Mouse (Mus musculus) macrophage (primary cell): Measurements from ENCODE around the gene Cpne9. TPM values are rescaled to one million over a fixed set of nuclear protein-coding genes. Genes with fewer than 3 reads are reported as not detected.

Experiments used
- H3K27ac ChIP-seq: fragments of 350-480 bp; formaldehyde crosslinking; 2 replicates; pipeline ENCODE4 v1.9.0; 2021
- H3K36me3 ChIP-seq: fragments of 350-480 bp; formaldehyde crosslinking; 2 replicates; pipeline ENCODE4 v1.9.0; 2021; ENCODE audit errors: inconsistent target
- H3K4me3 ChIP-seq: fragments of 350-480 bp; formaldehyde crosslinking; 2 replicates; pipeline ENCODE4 v1.9.0; 2021; ENCODE audit errors: inconsistent target
- H3K79me2 ChIP-seq: fragments of 350-480 bp; formaldehyde crosslinking; 2 replicates; pipeline ENCODE4 v1.9.0; 2021; ENCODE audit errors: inconsistent target
- WGBS: methylation state at CpG from one replicate; pipeline ENCODE4 v1.1.7; 2026; ENCODE audit warnings: inconsistent platforms; ENCODE audit not compliant: missing documents; 5-methylcytosine and 5-hydroxymethylcytosine counted together
- polyA plus RNA-seq: library from polyadenylated mRNA; stranded (reverse); fragments of 250-400 nt; gene quantifications from 3 replicates; pipeline ENCODE4 v1.2.4, GENCODE M21; 2018; ENCODE audit warnings: inconsistent platforms
- total RNA-seq, 78 experiments: library from RNA; depleted of rRNA; stranded (reverse); fragments of 250-400 nt; gene quantifications; 1 replicate in 9 of 78; 2 replicates in 24 of 78; 3 replicates in 43 of 78; 4 replicates in 2 of 78; pipeline ENCODE4 v1.2.4; 2018; ENCODE audit warnings: inconsistent platforms in 56 of 78

The Cpne9 gene
- total RNA-seq (2018; cell fraction: chromatin; rRNA removed), result 1 to 10 TPM in 17 of 26 experiments, under 1 TPM in 9; 0.48 to 8.1 (median 1.6) TPM
- total RNA-seq (2018; cell fraction: cytosol; rRNA removed), result under 1 TPM in 7 of 26 experiments, not detected in 19; 0.07 to 0.22 (median 0.09) TPM
- 10 to 100 TPM in 1 of 26 experiments, 1 to 10 TPM in 13, under 1 TPM in 10, not detected in 2; 0.15 to 12.3 (median 1.1) TPM for total RNA-seq (2018; cell fraction: nucleus; rRNA removed)
- polyA plus RNA-seq, result not detected in 3 replicates

- 12% methylated on average over 37 of the region's 37 CpGs for WGBS
- Histone ChIP-seq H3K4me3 (no peak within 1 kb of the TSS), H3K36me3 (peaks cover 38% of the 10 kb centered on the region), H3K27ac (no peak within 1 kb of the TSS), H3K79me2 (no peaks in the 10 kb centered on the region)
Measured at GRCm38 (mm10) chr6:113282101-113282802, at the start of gene Cpne9. Gene Cpne9 (plus strand): TSS chr6:113282307.

- no peak overlapping the region for H3K4me3 ChIP-seq
- H3K27ac ChIP-seq, result no peak overlapping the region
- 84% methylated on average over 5 of the region's 5 CpGs for WGBS
- H3K36me3 ChIP-seq, result peaks cover 1% of the 10 kb centered on the region; the same call in 1 of the 2 replicates
- peaks cover 23% of the 10 kb centered on the region for H3K79me2 ChIP-seq
Measured at GRCm38 (mm10) chr6:113235141-113235540, 47.0 kb upstream of the Cpne9 start.

- Histone ChIP-seq H3K36me3 (peaks cover 17% of the 10 kb centered on the region; the same call in 1 of the 2 replicates), H3K4me3 (peak within 1 kb of the TSS; percentile 97), H3K27ac (peak within 1 kb of the TSS; percentile 79), H3K79me2 (peaks cover 49% of the 10 kb centered on the region)
- WGBS, result 2% methylated on average over 50 of the region's 55 CpGs
Measured at GRCm38 (mm10) chr6:113237542-113238270, 44.4 kb upstream of the Cpne9 start, which contains the start of gene Mtmr14. Gene Mtmr14 (plus strand): TSS chr6:113237843.

- H3K4me3 ChIP-seq, result peak overlapping the region; percentile 97
- H3K27ac ChIP-seq, result peak overlapping the region; percentile 79
- WGBS, result 3% methylated on average over 6 of the region's 6 CpGs
Measured at GRCm38 (mm10) chr6:113238442-113238841, 43.7 kb upstream of the Cpne9 start.

GRCm38 (mm10) chr6:113242753-113243152 is 39.4 kb upstream of the Cpne9 start:
- H3K79me2 ChIP-seq, result peaks cover 93% of the 10 kb centered on the region
- H3K4me3 ChIP-seq, result no peak overlapping the region
- no peak overlapping the region for H3K27ac ChIP-seq
- H3K36me3 ChIP-seq, result peaks cover 44% of the 10 kb centered on the region
- 100% methylated on average over 1 of the region's 1 CpGs for WGBS

More at GRCm38 (mm10) chr6:113238442-113238841, 43.7 kb upstream of the Cpne9 start:
- peaks cover 24% of the 10 kb centered on the region; the same call in 1 of the 2 replicates for H3K36me3 ChIP-seq
- peaks cover 56% of the 10 kb centered on the region for H3K79me2 ChIP-seq

- Histone ChIP-seq H3K27ac (no peak overlapping the region), H3K4me3 (no peak overlapping the region), H3K36me3 (peaks cover 65% of the 10 kb centered on the region), H3K79me2 (peaks cover 94% of the 10 kb centered on the region)
- WGBS, result 25% methylated on average over 2 of the region's 2 CpGs
Measured at GRCm38 (mm10) chr6:113245585-113245984, 36.5 kb upstream of the Cpne9 start.

GRCm38 (mm10) chr6:113250786-113251185 is 31.3 kb upstream of the Cpne9 start:
- H3K79me2 ChIP-seq, result peaks cover 65% of the 10 kb centered on the region
- 74% methylated on average over 5 of the region's 5 CpGs for WGBS
- H3K27ac ChIP-seq, result no peak overlapping the region
- H3K36me3 ChIP-seq, result peaks cover 84% of the 10 kb centered on the region
- no peak overlapping the region for H3K4me3 ChIP-seq

GRCm38 (mm10) chr6:113251921-113252320 is 30.2 kb upstream of the Cpne9 start:
- peaks cover 91% of the 10 kb centered on the region for H3K36me3 ChIP-seq
- H3K27ac ChIP-seq, result no peak overlapping the region
- H3K4me3 ChIP-seq, result no peak overlapping the region
- peaks cover 54% of the 10 kb centered on the region for H3K79me2 ChIP-seq

- no peak overlapping the region for H3K27ac ChIP-seq
- peaks cover 93% of the 10 kb centered on the region for H3K36me3 ChIP-seq
- H3K4me3 ChIP-seq, result no peak overlapping the region
- H3K79me2 ChIP-seq, result peaks cover 24% of the 10 kb centered on the region; the same call in 1 of the 2 replicates
Measured at GRCm38 (mm10) chr6:113254899-113255298, 27.2 kb upstream of the Cpne9 start.

- no peak overlapping the region for H3K4me3 ChIP-seq
- no peak overlapping the region for H3K27ac ChIP-seq
- no peaks in the 10 kb centered on the region for H3K79me2 ChIP-seq
- WGBS, result 36% methylated on average over 8 of the region's 8 CpGs
- peaks cover 96% of the 10 kb centered on the region for H3K36me3 ChIP-seq
Measured at GRCm38 (mm10) chr6:113261174-113261858, 20.8 kb upstream of the Cpne9 start.

- H3K36me3 ChIP-seq, result peaks cover 98% of the 10 kb centered on the region
- 100% methylated on average over 6 of the region's 6 CpGs for WGBS
- H3K27ac ChIP-seq, result no peak overlapping the region
- no peaks in the 10 kb centered on the region for H3K79me2 ChIP-seq
- no peak overlapping the region for H3K4me3 ChIP-seq
Measured at GRCm38 (mm10) chr6:113263531-113263930, 18.6 kb upstream of the Cpne9 start.

GRCm38 (mm10) chr6:113264429-113264828 is 17.7 kb upstream of the Cpne9 start:
- WGBS, result 96% methylated on average over 8 of the region's 8 CpGs
- Histone ChIP-seq H3K79me2 (no peaks in the 10 kb centered on the region), H3K27ac (no peak overlapping the region), H3K4me3 (no peak overlapping the region), H3K36me3 (peaks cover 99% of the 10 kb centered on the region)

- H3K79me2 ChIP-seq, result no peaks in the 10 kb centered on the region
- H3K27ac ChIP-seq, result no peak overlapping the region
- WGBS, result 94% methylated on average over 7 of the region's 7 CpGs
- H3K36me3 ChIP-seq, result peaks cover 100% of the 10 kb centered on the region
- H3K4me3 ChIP-seq, result no peak overlapping the region
Measured at GRCm38 (mm10) chr6:113266996-113267655, 15.0 kb upstream of the Cpne9 start.

GRCm38 (mm10) chr6:113267988-113268387 is 14.1 kb upstream of the Cpne9 start:
- peaks cover 99% of the 10 kb centered on the region for H3K36me3 ChIP-seq
- H3K27ac ChIP-seq, result no peak overlapping the region
- WGBS, result 100% methylated on average over 1 of the region's 1 CpGs
- H3K4me3 ChIP-seq, result no peak overlapping the region
- no peaks in the 10 kb centered on the region for H3K79me2 ChIP-seq
